Mouse (Mus musculus) mouse trophoblast stem cell (cell line): ENCODE results near the gene Ncam2.

Source experiments
- in situ Hi-C, 2 experiments: fragments of 300-500 bp; cut with MseI, MboI; formaldehyde crosslinking; loops; 2 replicates in 1 of 2; 3 replicates in 1 of 2; pipeline ENCODE4 v1.15.1; 2025

The Ncam2 gene

GRCm38 (mm10) chr16:81200201-81201071, at the start of gene Ncam2:
Gene Ncam2 (plus strand): TSS chr16:81200697.
- in situ Hi-C loops = no loop called here

- in situ Hi-C loops = no loop called here
Observed at GRCm38 (mm10) chr16:81170828-81171227, 29.7 kb upstream of the Ncam2 start.

- in situ Hi-C loops = no loop called here
Observed at GRCm38 (mm10) chr16:81175302-81175943, 25.1 kb upstream of the Ncam2 start.

GRCm38 (mm10) chr16:81179801-81180200, 20.7 kb upstream of the Ncam2 start:
- in situ Hi-C loops = no loop called here

- in situ Hi-C loops = no loop called here
Observed at GRCm38 (mm10) chr16:81187579-81188179, 12.8 kb upstream of the Ncam2 start.

GRCm38 (mm10) chr16:81191621-81192020, 8.9 kb upstream of the Ncam2 start:
- in situ Hi-C loops = no loop called here

GRCm38 (mm10) chr16:81192607-81193006, 7.9 kb upstream of the Ncam2 start:
- in situ Hi-C loops = no loop called here

GRCm38 (mm10) chr16:81199467-81199866, 1.0 kb upstream of the Ncam2 start:
- in situ Hi-C loops = no loop called here

GRCm38 (mm10) chr16:81201471-81201870, 974 bp downstream of the Ncam2 start:
- in situ Hi-C loops = no loop called here

- in situ Hi-C loops = no loop called here
Observed at GRCm38 (mm10) chr16:81201992-81202391, 1.5 kb downstream of the Ncam2 start.

GRCm38 (mm10) chr16:81202721-81203161, 2.2 kb downstream of the Ncam2 start:
- in situ Hi-C loops = no loop called here

GRCm38 (mm10) chr16:81204405-81205034, 4.0 kb downstream of the Ncam2 start:
- in situ Hi-C loops = no loop called here

GRCm38 (mm10) chr16:81221176-81221575, 20.7 kb downstream of the Ncam2 start:
- in situ Hi-C loops = no loop called here

- in situ Hi-C loops = no loop called here
Observed at GRCm38 (mm10) chr16:81223841-81224240, 23.3 kb downstream of the Ncam2 start.

- in situ Hi-C loops = no loop called here
Observed at GRCm38 (mm10) chr16:81224253-81224652, 23.8 kb downstream of the Ncam2 start.

- in situ Hi-C loops = no loop called here
Observed at GRCm38 (mm10) chr16:81254875-81255274, 54.4 kb downstream of the Ncam2 start.

- in situ Hi-C loops = no loop called here
Observed at GRCm38 (mm10) chr16:81260429-81260828, 59.9 kb downstream of the Ncam2 start.

- in situ Hi-C loops = no loop called here
Observed at GRCm38 (mm10) chr16:81273597-81274360, 73.3 kb downstream of the Ncam2 start.

GRCm38 (mm10) chr16:81284241-81284640, 83.7 kb downstream of the Ncam2 start:
- in situ Hi-C loops = no loop called here

GRCm38 (mm10) chr16:81284859-81285837, 84.7 kb downstream of the Ncam2 start:
- in situ Hi-C loops = no loop called here
